Mouse (Mus musculus): ENCODE results near the gene Kcnq1. TPM values are rescaled to one million over a fixed set of nuclear protein-coding genes. Genes with fewer than 3 reads are reported as not detected.

The Kcnq1 gene
- 0.73 and 2.0 TPM in 2 replicates for polyA plus RNA-seq (2016; fragmentation: Nextera tagmentation; extraction: Ambion mirVana)

DNA sequence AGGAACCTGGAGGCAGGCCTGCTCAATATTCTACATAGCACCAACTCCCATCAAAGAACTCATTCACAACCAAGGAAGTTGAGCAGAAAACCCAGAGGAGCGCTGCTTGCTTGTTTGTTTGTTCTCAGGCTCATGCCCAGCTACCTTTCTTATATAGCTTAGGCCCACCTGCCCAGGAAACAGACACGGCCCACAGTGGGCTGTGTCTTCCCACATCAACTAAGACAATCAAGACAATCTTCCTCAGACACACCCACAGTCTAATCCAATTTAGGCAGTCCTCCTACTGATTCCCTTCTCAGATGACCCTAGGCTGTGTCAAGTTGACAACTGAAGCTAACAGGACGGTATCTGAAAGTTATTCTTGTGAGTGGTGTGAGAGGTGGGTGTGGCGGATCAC, at the start of gene Kcnq1:
Gene Kcnq1 (plus strand): TSS at position 301 of the 400 bp plus-strand sequence.
- peak within 1 kb of the TSS; percentile 71 for H3K4me2 ChIP-seq (replicated peaks)
- no peak for ATAC-seq (ENCODE audit: insufficient number of reproducible peaks, insufficient read depth, low FRiP score, low TSS enrichment)
- H3K9me3 ChIP-seq: no peaks in the 10 kb centered on the region
- H3K4me1 ChIP-seq: peaks cover 15% of the 10 kb centered on the region
- no peak within 1 kb of the TSS for H3K27ac ChIP-seq
- peaks cover 64% of the 10 kb centered on the region for H3K27me3 ChIP-seq
- no peaks in the 10 kb centered on the region for H3K36me3 ChIP-seq
- 65% methylated on average over 4 of the region's 4 CpGs for WGBS
- no peak within 1 kb of the TSS for H3K9ac ChIP-seq
- H3K4me3 ChIP-seq: peak within 1 kb of the TSS; percentile 36

DNA sequence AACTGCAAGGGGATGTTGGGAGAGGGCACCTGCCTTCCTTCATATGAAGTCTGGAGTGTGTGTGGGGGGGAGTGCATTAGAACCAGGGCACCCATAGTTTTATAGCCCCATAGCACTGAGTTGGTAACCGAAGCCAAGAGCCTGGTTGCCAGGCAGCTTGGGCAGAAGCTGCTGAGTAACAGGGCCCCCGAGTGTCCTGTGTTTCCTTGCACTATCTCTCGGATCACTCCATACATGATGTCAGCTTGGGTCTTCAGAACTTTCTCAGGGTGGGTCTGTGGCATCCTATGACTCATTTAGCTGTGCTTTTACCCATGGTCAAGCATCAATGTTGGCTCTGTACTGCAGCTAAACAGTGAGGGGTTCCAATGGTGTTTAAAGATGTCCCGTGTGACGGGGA, 49.1 kb upstream of the Kcnq1 start:
- no peaks in the 10 kb centered on the region for H3K9me3 ChIP-seq
- H3K9ac ChIP-seq: no peak overlapping the region
- no peak for ATAC-seq (ENCODE audit: insufficient number of reproducible peaks, insufficient read depth, low FRiP score, low TSS enrichment)
- WGBS: 94% methylated on average over 5 of the region's 5 CpGs
- H3K27ac ChIP-seq: no peak overlapping the region
- H3K36me3 ChIP-seq: peaks cover 26% of the 10 kb centered on the region
- no peaks in the 10 kb centered on the region for H3K27me3 ChIP-seq
- no peak overlapping the region for H3K4me3 ChIP-seq
- H3K4me1 ChIP-seq: peaks cover 42% of the 10 kb centered on the region
- H3K4me2 ChIP-seq (replicated peaks): no peak overlapping the region

DNA sequence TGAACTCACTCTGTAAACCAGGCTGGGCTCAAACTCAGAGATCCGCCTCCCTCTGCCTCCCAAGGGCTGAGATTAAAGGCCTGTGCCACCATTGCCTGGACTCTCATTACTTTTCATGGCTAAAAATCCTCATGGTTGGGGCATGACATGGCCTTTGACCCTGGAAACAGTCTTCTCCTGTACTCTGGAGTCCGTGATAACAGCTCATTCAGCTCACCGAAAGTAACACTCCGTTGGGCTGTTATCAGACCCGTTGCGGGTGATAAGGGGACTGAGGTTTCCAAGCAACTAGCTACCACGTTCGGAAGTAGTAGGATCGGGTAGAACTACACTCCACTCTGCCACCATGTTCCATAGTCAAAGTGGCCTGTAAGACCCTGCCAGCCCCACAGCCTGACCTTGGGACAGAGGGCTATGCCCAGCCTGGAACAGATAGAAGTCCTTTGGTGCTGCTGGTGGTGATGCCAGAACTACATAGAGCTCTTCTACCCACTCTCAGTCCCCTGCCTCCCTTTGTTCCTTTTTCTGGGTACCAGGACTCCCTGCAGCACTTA, 48.4 kb upstream of the Kcnq1 start:
- no peak overlapping the region for H3K4me2 ChIP-seq (replicated peaks)
- WGBS: 81% methylated on average over 9 of the region's 9 CpGs
- H3K4me1 ChIP-seq: peaks cover 40% of the 10 kb centered on the region
- H3K4me3 ChIP-seq: no peak overlapping the region
- ATAC-seq (ENCODE audit: insufficient number of reproducible peaks, insufficient read depth, low FRiP score, low TSS enrichment): no peak
- H3K36me3 ChIP-seq: peaks cover 32% of the 10 kb centered on the region
- peak overlapping the region; percentile 54; the same call in 1 of the 2 replicates for H3K27ac ChIP-seq
- no peaks in the 10 kb centered on the region for H3K9me3 ChIP-seq
- H3K27me3 ChIP-seq: no peaks in the 10 kb centered on the region
- no peak overlapping the region for H3K9ac ChIP-seq

DNA sequence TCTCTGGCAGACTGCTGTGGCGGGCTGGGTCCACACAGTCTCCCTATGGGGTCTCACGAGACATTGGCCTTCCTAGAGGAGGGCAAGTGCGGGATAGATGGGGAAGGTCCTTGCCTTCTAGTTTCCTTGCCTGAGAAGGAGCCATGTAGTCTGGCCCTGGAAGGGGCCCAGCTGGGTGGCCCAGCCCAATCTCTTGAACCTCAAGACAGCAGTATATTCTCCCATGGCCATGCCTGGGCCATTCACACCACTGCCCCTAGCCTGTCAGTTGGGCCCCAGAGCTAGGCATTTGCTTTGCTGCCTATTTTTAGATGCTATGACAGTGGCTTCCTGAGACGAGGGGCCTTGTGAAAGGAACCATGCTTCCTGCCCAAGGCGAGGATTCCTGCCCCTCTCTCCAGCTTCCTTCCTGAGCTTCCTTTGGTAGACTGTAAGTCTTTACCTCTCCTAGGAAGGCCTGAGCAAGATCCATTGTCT, 47.9 kb upstream of the Kcnq1 start:
- Histone ChIP-seq H3K4me1 (peaks cover 40% of the 10 kb centered on the region), H3K4me2 (replicated peaks) (no peak overlapping the region), H3K27ac (peak overlapping the region; percentile 46; the same call in 1 of the 2 replicates)

DNA sequence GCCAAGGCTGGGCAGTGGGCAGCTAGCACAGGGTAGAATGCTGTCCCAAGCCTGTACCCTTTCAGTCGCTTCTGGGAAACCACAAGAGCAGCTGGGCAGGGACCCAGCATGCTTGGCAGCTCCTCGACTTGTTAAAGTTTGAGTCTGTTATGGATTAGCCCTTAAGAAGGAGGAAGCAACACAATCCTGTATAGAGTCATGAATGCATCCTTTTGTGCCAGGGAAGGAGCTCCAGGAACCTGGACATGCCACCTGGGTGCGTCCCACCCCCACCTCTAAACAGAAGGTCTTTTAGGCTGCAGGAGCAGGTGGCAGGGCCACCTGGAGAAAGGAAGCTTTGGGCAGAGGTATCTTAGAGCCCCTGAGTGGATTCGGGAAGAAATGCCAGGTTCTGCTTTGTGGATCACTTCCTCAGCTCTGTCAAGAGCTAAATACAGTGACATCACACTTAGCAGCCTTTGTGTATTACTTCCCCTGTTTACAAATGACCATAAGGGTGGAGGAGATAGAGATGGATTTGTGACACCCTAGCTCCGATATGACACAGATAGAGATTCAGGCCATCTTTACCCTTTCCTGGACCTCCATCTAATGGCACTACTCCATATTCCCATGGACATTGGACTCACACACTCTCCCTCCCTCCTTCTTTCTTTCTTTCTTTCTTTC, 46.8 kb upstream of the Kcnq1 start:
- H3K4me2 ChIP-seq (replicated peaks): no peak overlapping the region
- no peaks in the 10 kb centered on the region for H3K27me3 ChIP-seq
- no peak overlapping the region for H3K4me3 ChIP-seq
- peaks cover 48% of the 10 kb centered on the region for H3K36me3 ChIP-seq
- no peaks in the 10 kb centered on the region for H3K9me3 ChIP-seq
- no peak overlapping the region for H3K9ac ChIP-seq
- 0 out of 2 replicates have a peak overlapping the region, but pooled peaks have one; percentile 23 for H3K27ac ChIP-seq
- WGBS: 79% methylated on average over 5 of the region's 5 CpGs
- peaks cover 32% of the 10 kb centered on the region for H3K4me1 ChIP-seq
- ATAC-seq (ENCODE audit: insufficient number of reproducible peaks, insufficient read depth, low FRiP score, low TSS enrichment): no peak

More for the DNA sequence above, 47.9 kb upstream of the Kcnq1 start:
- 67% methylated on average over 5 of the region's 5 CpGs for WGBS
- no peak for ATAC-seq (ENCODE audit: insufficient number of reproducible peaks, insufficient read depth, low FRiP score, low TSS enrichment)
- Histone ChIP-seq H3K36me3 (peaks cover 37% of the 10 kb centered on the region), H3K9ac (no peak overlapping the region), H3K27me3 (no peaks in the 10 kb centered on the region), H3K9me3 (no peaks in the 10 kb centered on the region), H3K4me3 (no peak overlapping the region)

DNA sequence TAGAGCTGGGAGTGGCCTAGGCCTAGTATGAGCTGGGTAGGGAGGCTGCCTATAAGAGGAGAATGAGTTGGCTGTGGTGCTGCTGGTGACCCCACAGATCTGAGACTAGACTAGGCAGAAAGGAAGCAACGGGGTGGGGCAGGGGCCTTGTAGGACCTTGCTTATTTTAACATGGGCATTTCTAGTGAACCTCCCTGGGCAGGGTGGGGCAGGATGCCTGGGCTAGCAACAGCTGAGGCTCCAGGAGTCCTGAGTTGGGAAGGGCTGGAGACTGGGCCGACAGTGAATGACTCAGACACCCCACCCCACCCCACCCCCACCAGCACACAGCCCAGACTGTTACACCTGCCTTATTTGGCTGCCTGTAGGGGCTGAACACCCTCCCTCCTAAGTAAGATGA, 43.5 kb upstream of the Kcnq1 start:
- peaks cover 67% of the 10 kb centered on the region for H3K36me3 ChIP-seq
- no peaks in the 10 kb centered on the region for H3K9me3 ChIP-seq
- no peak overlapping the region for H3K27ac ChIP-seq
- no peak overlapping the region for H3K4me3 ChIP-seq
- no peaks in the 10 kb centered on the region for H3K27me3 ChIP-seq
- no peak for ATAC-seq (ENCODE audit: insufficient number of reproducible peaks, insufficient read depth, low FRiP score, low TSS enrichment)
- WGBS: 93% methylated on average over 2 of the region's 2 CpGs
- H3K9ac ChIP-seq: no peak overlapping the region
- no peak overlapping the region for H3K4me2 ChIP-seq (replicated peaks)
- H3K4me1 ChIP-seq: 0 out of 2 replicates have a peak, but pooled peaks cover 6% of the 10 kb centered on the region

DNA sequence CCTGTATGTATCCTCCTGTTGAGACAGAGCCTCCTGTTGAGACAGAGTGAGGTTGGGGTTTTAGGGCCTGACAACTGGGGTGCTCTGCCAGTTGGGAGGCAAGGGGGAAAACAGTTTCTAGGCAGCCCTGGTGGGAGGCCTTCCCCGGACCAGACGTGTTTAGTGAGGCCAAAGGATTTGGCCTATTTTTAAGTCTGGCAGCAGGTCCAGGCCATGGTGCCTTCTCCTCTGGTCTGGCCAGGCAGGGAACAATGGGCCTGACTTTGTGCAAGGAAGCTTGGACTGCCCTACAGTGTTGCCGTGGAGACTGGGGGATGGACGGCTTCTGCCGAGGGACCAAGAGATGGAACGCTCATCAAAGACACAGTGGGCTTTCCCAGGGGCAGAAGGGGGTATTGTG, 41.9 kb upstream of the Kcnq1 start:
- no peak overlapping the region for H3K4me2 ChIP-seq (replicated peaks)
- peaks cover 63% of the 10 kb centered on the region for H3K36me3 ChIP-seq
- 77% methylated on average over 6 of the region's 6 CpGs for WGBS
- H3K9ac ChIP-seq: no peak overlapping the region
- H3K4me1 ChIP-seq: peaks cover 5% of the 10 kb centered on the region
- H3K27me3 ChIP-seq: no peaks in the 10 kb centered on the region
- no peaks in the 10 kb centered on the region for H3K9me3 ChIP-seq
- no peak overlapping the region for H3K4me3 ChIP-seq
- ATAC-seq (ENCODE audit: insufficient number of reproducible peaks, insufficient read depth, low FRiP score, low TSS enrichment): no peak
- no peak overlapping the region for H3K27ac ChIP-seq

DNA sequence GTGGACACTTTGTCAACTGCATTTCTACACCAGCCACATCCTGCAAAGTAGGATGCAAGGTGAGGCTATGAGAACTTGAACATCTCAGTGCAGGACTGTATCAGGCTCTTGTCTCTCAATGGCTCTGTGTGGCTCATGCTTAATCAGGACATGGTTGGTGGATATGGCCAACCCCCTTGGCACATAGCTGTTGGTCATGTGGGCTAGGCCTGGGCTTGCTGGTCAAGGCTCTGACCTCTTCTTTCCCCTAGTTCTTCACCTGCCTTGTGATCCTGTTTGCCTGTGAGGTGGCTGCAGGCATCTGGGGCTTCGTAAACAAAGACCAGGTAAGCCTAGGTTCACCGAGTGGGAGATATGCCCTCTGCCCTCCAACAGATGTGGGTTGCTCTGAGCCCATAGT, 40.5 kb upstream of the Kcnq1 start:
- Histone ChIP-seq H3K9ac (no peak overlapping the region), H3K4me3 (no peak overlapping the region), H3K36me3 (peaks cover 57% of the 10 kb centered on the region), H3K9me3 (no peaks in the 10 kb centered on the region), H3K4me1 (peaks cover 13% of the 10 kb centered on the region), H3K27me3 (no peaks in the 10 kb centered on the region), H3K4me2 (replicated peaks) (no peak overlapping the region), H3K27ac (no peak overlapping the region)
- WGBS: 89% methylated on average over 2 of the region's 2 CpGs
- ATAC-seq (ENCODE audit: insufficient number of reproducible peaks, insufficient read depth, low FRiP score, low TSS enrichment): no peak

DNA sequence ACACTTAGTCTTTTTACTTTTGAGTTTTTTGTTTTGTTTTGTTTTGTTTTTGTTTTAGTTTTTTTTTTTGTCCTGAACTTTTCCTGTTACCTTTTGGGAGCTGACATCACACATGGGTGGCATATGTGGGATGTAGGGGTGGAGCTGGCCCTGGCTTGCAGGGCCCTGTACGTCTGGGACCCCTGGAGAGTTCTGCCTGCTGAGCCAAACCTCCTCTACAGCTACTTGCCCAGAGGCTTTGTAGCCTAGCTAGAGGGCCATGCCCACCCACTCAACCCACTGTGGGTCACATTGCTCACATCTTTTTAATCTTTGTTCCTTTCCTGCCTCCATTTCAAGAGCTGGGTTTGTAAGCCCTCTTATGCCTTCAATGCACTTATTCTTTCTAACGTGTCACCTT, 38.7 kb upstream of the Kcnq1 start:
- WGBS: 64% methylated on average over 2 of the region's 2 CpGs
- no peak overlapping the region for H3K4me2 ChIP-seq (replicated peaks)
- no peak overlapping the region for H3K4me3 ChIP-seq
- no peaks in the 10 kb centered on the region for H3K27me3 ChIP-seq
- no peak overlapping the region for H3K9ac ChIP-seq
- peaks cover 50% of the 10 kb centered on the region for H3K36me3 ChIP-seq
- no peak for ATAC-seq (ENCODE audit: insufficient number of reproducible peaks, insufficient read depth, low FRiP score, low TSS enrichment)
- peaks cover 18% of the 10 kb centered on the region for H3K4me1 ChIP-seq
- no peaks in the 10 kb centered on the region for H3K9me3 ChIP-seq
- H3K27ac ChIP-seq: no peak overlapping the region

DNA sequence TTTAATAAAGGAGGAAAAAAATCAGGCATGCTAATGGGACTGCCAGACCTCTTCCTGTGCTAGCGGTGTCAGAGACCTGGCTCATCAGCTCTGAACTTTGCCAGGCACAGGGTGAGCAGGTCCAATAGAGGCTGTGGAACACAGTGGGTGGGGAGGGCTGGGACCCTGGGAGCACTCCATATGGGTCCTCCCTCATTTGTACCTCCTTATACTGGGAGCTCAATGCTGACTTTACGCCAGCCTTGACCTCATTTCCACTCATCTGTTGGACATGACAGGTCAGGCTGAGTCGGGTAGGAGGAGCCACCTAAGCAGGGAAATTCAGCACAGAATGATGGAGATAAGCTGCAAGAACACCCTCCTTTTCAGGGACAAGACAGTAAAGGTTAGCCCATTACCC, 38.3 kb upstream of the Kcnq1 start:
- Histone ChIP-seq H3K27ac (peak overlapping the region; percentile 87; the same call in 1 of the 2 replicates), H3K4me1 (peaks cover 18% of the 10 kb centered on the region), H3K9me3 (no peaks in the 10 kb centered on the region), H3K36me3 (peaks cover 46% of the 10 kb centered on the region), H3K27me3 (no peaks in the 10 kb centered on the region), H3K9ac (no peak overlapping the region), H3K4me3 (no peak overlapping the region), H3K4me2 (replicated peaks) (peak overlapping the region; percentile 46)
- ATAC-seq (ENCODE audit: insufficient number of reproducible peaks, insufficient read depth, low FRiP score, low TSS enrichment): no peak
- WGBS: 91% methylated on average over 3 of the region's 3 CpGs

DNA sequence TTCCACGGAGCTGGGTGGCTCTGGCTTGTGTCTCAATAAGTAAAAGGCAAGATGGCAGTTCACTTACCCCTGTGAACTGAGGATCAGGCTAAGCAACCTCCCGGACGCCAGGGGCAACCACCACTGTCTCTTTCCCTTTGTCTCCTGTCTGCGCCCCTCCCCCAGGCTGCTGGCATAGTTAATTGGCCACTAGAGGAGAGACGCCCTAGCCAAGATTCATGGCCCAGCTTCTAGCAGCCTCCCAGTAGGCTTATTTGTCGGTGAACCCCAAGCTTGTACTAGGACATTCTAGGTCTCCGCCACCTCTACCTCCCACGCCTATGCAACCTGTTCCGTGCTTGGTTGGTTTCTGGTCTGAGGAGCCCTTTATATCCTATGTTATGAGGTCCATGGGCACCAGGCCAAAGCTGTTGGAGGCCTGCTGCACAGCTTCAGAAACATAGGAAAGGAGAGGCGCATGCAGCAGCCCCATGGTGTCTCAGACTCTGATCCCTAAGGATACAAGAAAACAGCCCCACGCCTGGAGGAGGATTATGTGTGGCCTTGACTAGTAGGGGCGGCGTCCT, 37.8 kb upstream of the Kcnq1 start:
- Histone ChIP-seq H3K4me2 (replicated peaks) (peak overlapping the region; percentile 46), H3K36me3 (peaks cover 41% of the 10 kb centered on the region), H3K27me3 (no peaks in the 10 kb centered on the region), H3K9me3 (no peaks in the 10 kb centered on the region), H3K27ac (peak overlapping the region; percentile 87), H3K4me1 (peaks cover 18% of the 10 kb centered on the region), H3K4me3 (peak overlapping the region; percentile 76), H3K9ac (peak overlapping the region; percentile 15; the same call in 1 of the 2 replicates)
- 51% methylated on average over 13 of the region's 13 CpGs for WGBS
- ATAC-seq (ENCODE audit: insufficient number of reproducible peaks, insufficient read depth, low FRiP score, low TSS enrichment): no peak

Measured in embryonic facial prominence, embryonic 12.5 days (tissue).